Mouse (Mus musculus): ENCODE data around the gene Ndufc1. TPM values are rescaled to one million over a fixed set of nuclear protein-coding genes. Genes with fewer than 3 reads are reported as not detected.

Ndufc1 gene
- polyA plus RNA-seq, 1 experiment from 2014 or later: 1,267 TPM

- Histone ChIP-seq H3K4me1 (ENCODE audit: control insufficient read depth, insufficient read depth, low read length) (no peaks in the 10 kb centered on the region; the same call in 1 of the 2 replicates), H3K9me3 (replicated peaks; ENCODE audit: control insufficient read depth, low read length) (no peaks in the 10 kb centered on the region), H3K4me3 (ENCODE audit: low read depth, low read length) (no peak overlapping the region), H3K9ac (ENCODE audit: low read depth, low read length) (no peak overlapping the region), H3K27me3 (ENCODE audit: control insufficient read depth, insufficient read depth, low read length) (peaks cover 5% of the 10 kb centered on the region), H3K36me3 (ENCODE audit: control insufficient read depth, insufficient read depth, low read length) (0 out of 2 replicates have a peak, but pooled peaks cover 5% of the 10 kb centered on the region), H3K4me2 (no peak overlapping the region), H3K27ac (ENCODE audit: low read depth, low read length) (no peak overlapping the region)
- WGBS (ENCODE audit: insufficient replicate concordance): 78% methylated on average over 10 of the region's 10 CpGs
- ATAC-seq (replicated peaks; ENCODE audit: insufficient number of reproducible peaks, low FRiP score, low TSS enrichment): no peak
These were observed 8.1 kb downstream of the Ndufc1 start for GRCm38 (mm10) chr3:51400682-51401081.

- Histone ChIP-seq H3K9me3 (replicated peaks; ENCODE audit: control insufficient read depth, low read length) (no peaks in the 10 kb centered on the region), H3K4me1 (ENCODE audit: control insufficient read depth, insufficient read depth, low read length) (no peaks in the 10 kb centered on the region; the same call in 1 of the 2 replicates), H3K36me3 (ENCODE audit: control insufficient read depth, insufficient read depth, low read length) (0 out of 2 replicates have a peak, but pooled peaks cover 5% of the 10 kb centered on the region), H3K27ac (ENCODE audit: low read depth, low read length) (no peak overlapping the region), H3K4me3 (ENCODE audit: low read depth, low read length) (no peak overlapping the region), H3K27me3 (ENCODE audit: control insufficient read depth, insufficient read depth, low read length) (peaks cover 9% of the 10 kb centered on the region), H3K4me2 (no peak overlapping the region), H3K9ac (ENCODE audit: low read depth, low read length) (no peak overlapping the region)
- WGBS (ENCODE audit: insufficient replicate concordance): 70% methylated on average over 4 of the region's 4 CpGs
- no peak for ATAC-seq (replicated peaks; ENCODE audit: insufficient number of reproducible peaks, low FRiP score, low TSS enrichment)
These were observed 9.3 kb downstream of the Ndufc1 start for GRCm38 (mm10) chr3:51399531-51399930.

- Histone ChIP-seq H3K9me3 (replicated peaks; ENCODE audit: control insufficient read depth, low read length) (no peaks in the 10 kb centered on the region), H3K4me3 (ENCODE audit: low read depth, low read length) (no peak overlapping the region), H3K4me1 (ENCODE audit: control insufficient read depth, insufficient read depth, low read length) (no peaks in the 10 kb centered on the region; the same call in 1 of the 2 replicates), H3K27me3 (ENCODE audit: control insufficient read depth, insufficient read depth, low read length) (peaks cover 9% of the 10 kb centered on the region), H3K36me3 (ENCODE audit: control insufficient read depth, insufficient read depth, low read length) (0 out of 2 replicates have a peak, but pooled peaks cover 4% of the 10 kb centered on the region), H3K9ac (ENCODE audit: low read depth, low read length) (no peak overlapping the region), H3K27ac (ENCODE audit: low read depth, low read length) (no peak overlapping the region), H3K4me2 (no peak overlapping the region)
- no peak for ATAC-seq (replicated peaks; ENCODE audit: insufficient number of reproducible peaks, low FRiP score, low TSS enrichment)
- 20% methylated on average over 3 of the region's 3 CpGs for WGBS (ENCODE audit: insufficient replicate concordance)
These were observed 10.1 kb downstream of the Ndufc1 start for GRCm38 (mm10) chr3:51398667-51399066.

GRCm38 (mm10) chr3:51397700-51398299 lies 11.0 kb downstream of the Ndufc1 start:
- Histone ChIP-seq H3K9ac (ENCODE audit: low read depth, low read length) (no peak overlapping the region), H3K4me2 (no peak overlapping the region), H3K4me1 (ENCODE audit: control insufficient read depth, insufficient read depth, low read length) (no peaks in the 10 kb centered on the region; the same call in 1 of the 2 replicates), H3K27me3 (ENCODE audit: control insufficient read depth, insufficient read depth, low read length) (peaks cover 9% of the 10 kb centered on the region), H3K36me3 (ENCODE audit: control insufficient read depth, insufficient read depth, low read length) (no peaks in the 10 kb centered on the region), H3K4me3 (ENCODE audit: low read depth, low read length) (no peak overlapping the region), H3K27ac (ENCODE audit: low read depth, low read length) (no peak overlapping the region), H3K9me3 (replicated peaks; ENCODE audit: control insufficient read depth, low read length) (no peaks in the 10 kb centered on the region)
- WGBS (ENCODE audit: insufficient replicate concordance): 49% methylated on average over 15 of the region's 15 CpGs
- no peak for ATAC-seq (replicated peaks; ENCODE audit: insufficient number of reproducible peaks, low FRiP score, low TSS enrichment)

GRCm38 (mm10) chr3:51396219-51397068 lies 12.3 kb downstream of the Ndufc1 start, which contains the start of gene Mgarp:
Gene Mgarp, minus strand, starts transcription at chr3:51396738.
- Histone ChIP-seq H3K9me3 (replicated peaks; ENCODE audit: control insufficient read depth, low read length) (no peaks in the 10 kb centered on the region), H3K4me2 (peak within 1 kb of the TSS; percentile 84), H3K36me3 (ENCODE audit: control insufficient read depth, insufficient read depth, low read length) (no peaks in the 10 kb centered on the region), H3K27me3 (ENCODE audit: control insufficient read depth, insufficient read depth, low read length) (peaks cover 9% of the 10 kb centered on the region), H3K4me3 (ENCODE audit: low read depth, low read length) (peak within 1 kb of the TSS; percentile 51), H3K9ac (ENCODE audit: low read depth, low read length) (peak within 1 kb of the TSS; percentile 65), H3K4me1 (ENCODE audit: control insufficient read depth, insufficient read depth, low read length) (no peaks in the 10 kb centered on the region; the same call in 1 of the 2 replicates), H3K27ac (ENCODE audit: low read depth, low read length) (no peak within 1 kb of the TSS)
- 2% methylated on average over 41 of the region's 41 CpGs for WGBS (ENCODE audit: insufficient replicate concordance)
- peak; percentile 73 for ATAC-seq (replicated peaks; ENCODE audit: insufficient number of reproducible peaks, low FRiP score, low TSS enrichment)

- Histone ChIP-seq H3K4me1 (ENCODE audit: control insufficient read depth, insufficient read depth, low read length) (no peaks in the 10 kb centered on the region; the same call in 1 of the 2 replicates), H3K36me3 (ENCODE audit: control insufficient read depth, insufficient read depth, low read length) (no peaks in the 10 kb centered on the region), H3K27me3 (ENCODE audit: control insufficient read depth, insufficient read depth, low read length) (peaks cover 9% of the 10 kb centered on the region), H3K27ac (ENCODE audit: low read depth, low read length) (no peak overlapping the region), H3K9me3 (replicated peaks; ENCODE audit: control insufficient read depth, low read length) (no peaks in the 10 kb centered on the region), H3K9ac (ENCODE audit: low read depth, low read length) (0 out of 2 replicates have a peak overlapping the region, but pooled peaks have one; percentile 22), H3K4me3 (ENCODE audit: low read depth, low read length) (peak overlapping the region; percentile 51), H3K4me2 (peak overlapping the region; percentile 84)
- ATAC-seq (replicated peaks; ENCODE audit: insufficient number of reproducible peaks, low FRiP score, low TSS enrichment): no peak
- WGBS (ENCODE audit: insufficient replicate concordance): 17% methylated on average over 19 of the region's 19 CpGs
These were observed 13.2 kb downstream of the Ndufc1 start for GRCm38 (mm10) chr3:51395461-51396145.

GRCm38 (mm10) chr3:51394881-51395280 lies 13.9 kb downstream of the Ndufc1 start:
- 58% methylated on average over 3 of the region's 3 CpGs for WGBS (ENCODE audit: insufficient replicate concordance)
- Histone ChIP-seq H3K4me2 (no peak overlapping the region), H3K9ac (ENCODE audit: low read depth, low read length) (no peak overlapping the region), H3K4me3 (ENCODE audit: low read depth, low read length) (no peak overlapping the region), H3K27ac (ENCODE audit: low read depth, low read length) (no peak overlapping the region), H3K36me3 (ENCODE audit: control insufficient read depth, insufficient read depth, low read length) (no peaks in the 10 kb centered on the region), H3K27me3 (ENCODE audit: control insufficient read depth, insufficient read depth, low read length) (peaks cover 9% of the 10 kb centered on the region), H3K4me1 (ENCODE audit: control insufficient read depth, insufficient read depth, low read length) (no peaks in the 10 kb centered on the region; the same call in 1 of the 2 replicates), H3K9me3 (replicated peaks; ENCODE audit: control insufficient read depth, low read length) (no peaks in the 10 kb centered on the region)
- no peak for ATAC-seq (replicated peaks; ENCODE audit: insufficient number of reproducible peaks, low FRiP score, low TSS enrichment)

GRCm38 (mm10) chr3:51393651-51394050 lies 15.1 kb downstream of the Ndufc1 start:
- WGBS (ENCODE audit: insufficient replicate concordance): 94% methylated on average over 2 of the region's 2 CpGs
- Histone ChIP-seq H3K36me3 (ENCODE audit: control insufficient read depth, insufficient read depth, low read length) (no peaks in the 10 kb centered on the region), H3K27ac (ENCODE audit: low read depth, low read length) (no peak overlapping the region), H3K9me3 (replicated peaks; ENCODE audit: control insufficient read depth, low read length) (no peaks in the 10 kb centered on the region), H3K9ac (ENCODE audit: low read depth, low read length) (no peak overlapping the region), H3K4me1 (ENCODE audit: control insufficient read depth, insufficient read depth, low read length) (peaks cover 6% of the 10 kb centered on the region), H3K27me3 (ENCODE audit: control insufficient read depth, insufficient read depth, low read length) (peaks cover 9% of the 10 kb centered on the region), H3K4me2 (no peak overlapping the region), H3K4me3 (ENCODE audit: low read depth, low read length) (no peak overlapping the region)
- no peak for ATAC-seq (replicated peaks; ENCODE audit: insufficient number of reproducible peaks, low FRiP score, low TSS enrichment)

Data from heart, embryonic 11.5 days (tissue).